Mouse (Mus musculus) liver, embryonic 14.5 days (tissue): Measurements from ENCODE around the gene Traf3ip2.

ENCODE experiments used
- CTCF ChIP-seq: IDR thresholded peaks from 2 replicates; pipeline ENCODE4 v1.5.1; 2016; ENCODE audit warnings: antibody characterized with exemption, low read depth, control low read depth
- EP300 ChIP-seq: IDR thresholded peaks from 2 replicates; pipeline ENCODE4 v1.6.1; 2016; ENCODE audit warnings: antibody characterized with exemption, low read depth

GRCm38 (mm10) chr10:39634423-39635101 lies 21.8 kb downstream of the Traf3ip2 start:
- TF ChIP-seq CTCF (no peak), EP300 (no peak)
